Mouse (Mus musculus) layer of hippocampus, adult 18-20 months (tissue): ENCODE results near the gene Espl1. TPM values are rescaled to one million over a fixed set of nuclear protein-coding genes. Genes with fewer than 3 reads are reported as not detected.

Source experiments
- DNase-seq, 2 experiments: peaks; one replicate each; pipeline ENCODE4 v3.0.0; 2022; ENCODE audit warnings: low spot score in 2 of 2
- total RNA-seq, 2 experiments: library from RNA; stranded (reverse); gene quantifications; 2 replicates each; pipeline ENCODE4 v1.2.3; 2021

Espl1 gene
- total RNA-seq, 2 experiments from 2014 or later = 0.64 to 1.4 TPM

DNA sequence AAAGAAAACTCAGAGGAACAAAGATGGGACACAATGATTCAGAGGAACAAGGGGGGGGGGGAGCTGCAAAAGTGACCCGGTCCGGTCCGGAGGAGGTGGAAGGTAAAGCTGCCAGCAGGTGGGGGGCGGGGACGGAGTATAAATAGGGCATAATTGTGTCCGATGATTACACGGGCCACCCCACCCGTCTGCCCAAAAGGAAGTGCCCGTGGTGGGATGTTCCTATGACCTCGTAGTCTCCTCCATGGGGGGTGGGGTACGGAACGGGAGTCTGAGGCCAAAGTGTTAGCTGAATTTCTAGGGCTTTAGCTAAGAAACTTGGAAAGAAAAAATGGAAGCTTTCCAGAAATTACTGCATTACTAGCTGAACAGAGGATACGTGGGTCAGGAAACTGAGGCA lies 73.9 kb downstream of the Espl1 start:
- no peak for DNase-seq

DNA sequence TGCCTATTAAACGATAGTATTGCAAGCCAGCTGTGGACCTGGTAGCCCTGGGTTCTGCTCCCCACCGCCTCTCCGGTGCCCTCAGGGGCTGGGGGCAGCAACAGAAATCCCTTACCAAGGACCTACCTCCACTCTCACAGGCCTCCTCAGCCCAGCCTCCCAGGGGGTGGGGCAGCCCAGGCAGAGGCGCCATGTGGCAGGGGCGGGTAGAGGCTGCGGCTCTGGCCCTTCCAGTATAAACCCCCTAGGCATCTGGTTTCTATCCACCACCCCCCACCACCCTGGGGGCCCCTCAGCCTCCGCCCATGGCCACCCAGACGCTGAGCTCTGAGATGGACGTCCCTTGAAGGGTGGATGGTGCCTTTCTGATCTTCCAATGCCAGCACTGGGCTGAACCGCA lies 74.7 kb downstream of the Espl1 start:
- no peak for DNase-seq

Other genes with a start within 250 kb of the Espl1 start
- 100 to 1,000 TPM; 197 to 203 TPM for gene Eif4b, start 222.5 kb upstream of the Espl1 start, total RNA-seq
- gene Tns2, start 195.9 kb upstream of the Espl1 start, total RNA-seq = 10 to 100 TPM; 13.8 to 18.2 TPM
- gene Spryd3, start 160.0 kb upstream of the Espl1 start, total RNA-seq = 100 to 1,000 TPM; 156 to 165 TPM
- 10 to 100 TPM; 11.7 to 12.9 TPM for gene Igfbp6, start 151.9 kb upstream of the Espl1 start, total RNA-seq
- under 1 TPM in 1 of 2 experiments, not detected in 1; 0.15 TPM for gene Soat2, start 145.7 kb upstream of the Espl1 start, total RNA-seq
- gene Zfp740, start 93.0 kb upstream of the Espl1 start, total RNA-seq = 10 to 100 TPM; 66.1 to 71.8 TPM
- gene Csad, start 91.5 kb upstream of the Espl1 start, total RNA-seq = 10 to 100 TPM; 33.3 to 37.4 TPM
- gene Itgb7, start 64.3 kb upstream of the Espl1 start, total RNA-seq = 1 to 10 TPM in 1 of 2 experiments, under 1 TPM in 1; 0.76 to 1.9 TPM
- 10 to 100 TPM; 11.3 to 13.7 TPM for gene Rarg, start 38.7 kb upstream of the Espl1 start, total RNA-seq
- gene Gm9918, start 25.7 kb upstream of the Espl1 start, total RNA-seq = not detected
- gene Mfsd5, start 16.8 kb upstream of the Espl1 start, total RNA-seq = 10 to 100 TPM; 34.6 to 38.9 TPM
- gene Pfdn5, start 29.9 kb downstream of the Espl1 start, total RNA-seq = 100 to 1,000 TPM; 469 to 474 TPM
- gene Myg1, start 35.4 kb downstream of the Espl1 start, total RNA-seq = 10 to 100 TPM; 69.4 to 72.5 TPM
- 10 to 100 TPM; 19.2 to 23.6 TPM for gene Aaas, start 54.5 kb downstream of the Espl1 start, total RNA-seq
- gene Sp7, start 70.9 kb downstream of the Espl1 start, total RNA-seq = under 1 TPM; 0.41 to 0.45 TPM
- 10 to 100 TPM; 25.7 to 26.3 TPM for gene Sp1, start 109.9 kb downstream of the Espl1 start, total RNA-seq
- gene Amhr2, start 149.1 kb downstream of the Espl1 start, total RNA-seq = 1 to 10 TPM; 1.0 to 1.8 TPM
- gene Prr13, start 162.8 kb downstream of the Espl1 start, total RNA-seq = 10 to 100 TPM; 45.0 to 49.1 TPM
- gene Pcbp2, start 174.3 kb downstream of the Espl1 start, total RNA-seq = 100 to 1,000 TPM; 495 to 508 TPM
- gene Gm10337, start 207.5 kb downstream of the Espl1 start, total RNA-seq = not detected
- 10 to 100 TPM; 88.1 to 90.2 TPM for gene Map3k12, start 220.8 kb downstream of the Espl1 start, total RNA-seq
- gene Tarbp2, start 221.9 kb downstream of the Espl1 start, total RNA-seq = 10 to 100 TPM; 27.6 to 27.7 TPM
- 1 to 10 TPM; 2.4 to 2.6 TPM for gene Npff, start 228.7 kb downstream of the Espl1 start, total RNA-seq